Mouse (Mus musculus): Measurements from ENCODE around the gene Edem1. TPM values are rescaled to one million over a fixed set of nuclear protein-coding genes. Genes with fewer than 3 reads are reported as not detected.

The Edem1 gene
- polyA plus RNA-seq (2012; rRNA removed) = 21.8 and 31.8 TPM in 2 replicates

DNA sequence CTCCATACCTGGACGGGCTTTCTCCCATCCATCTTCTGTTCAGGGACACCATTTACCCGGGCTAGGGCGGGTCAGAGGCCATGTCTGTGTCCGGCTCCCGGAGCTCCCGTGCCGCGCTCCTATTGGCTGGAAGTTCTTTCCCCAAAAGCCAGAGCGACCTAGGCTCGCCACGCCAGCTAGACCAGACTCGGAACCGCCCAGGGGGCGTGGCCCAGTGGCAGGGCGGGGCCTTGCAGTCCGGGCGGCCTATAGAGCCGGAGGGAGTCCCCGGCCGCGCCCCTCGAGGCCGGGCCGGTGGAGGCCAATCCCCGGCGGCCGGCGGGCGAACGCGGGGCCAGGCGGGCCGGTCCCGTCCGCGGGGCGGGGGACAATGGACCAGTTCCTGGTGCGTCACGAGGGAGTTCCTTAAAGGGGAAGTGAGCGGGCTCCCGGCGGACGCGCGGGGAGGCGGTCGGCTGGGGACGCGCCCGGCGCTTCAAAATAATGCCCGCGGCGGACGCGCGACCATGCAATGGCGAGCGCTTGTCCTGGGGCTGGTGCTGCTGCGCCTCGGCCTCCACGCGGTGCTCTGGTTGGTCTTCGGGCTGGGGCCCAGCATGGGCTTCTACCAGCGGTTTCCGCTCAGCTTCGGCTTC, at the start of gene Edem1:
Gene Edem1, plus strand, starts transcription at position 408 of the 635 bp plus-strand sequence.

DNA sequence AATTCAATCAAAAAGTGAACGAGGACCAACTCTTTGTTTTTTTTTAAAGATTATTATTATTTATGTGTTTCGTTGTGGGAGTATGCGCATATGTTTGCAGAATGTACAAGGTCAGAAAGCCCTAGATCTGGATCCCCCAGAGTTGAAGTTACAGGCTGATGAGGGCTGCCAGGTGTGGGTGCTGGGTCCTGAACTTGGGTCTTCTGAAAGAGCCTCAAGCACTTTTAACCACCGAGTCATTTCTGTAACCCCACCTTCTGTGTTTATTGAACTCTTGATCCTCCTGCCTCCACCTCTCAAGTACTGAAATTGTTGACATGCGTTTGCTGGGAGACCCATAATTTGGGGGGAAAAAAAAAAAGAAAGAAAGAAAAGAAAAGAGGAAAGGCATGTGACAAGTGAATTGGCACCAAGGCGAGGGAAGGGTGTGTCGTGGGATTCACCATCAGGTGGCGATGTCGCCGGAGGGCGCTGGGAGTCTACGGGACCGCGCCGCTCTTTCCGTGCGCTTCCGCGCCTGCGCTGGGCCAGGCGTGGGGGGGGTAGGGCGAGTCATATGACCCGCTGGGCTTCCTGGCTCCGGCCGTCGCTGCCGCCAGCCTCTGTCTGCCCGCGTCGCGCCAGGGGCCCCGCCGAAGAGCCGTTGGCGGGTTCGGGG, 45.8 kb upstream of the Edem1 start, which contains the start of gene Arl8b:
Gene Arl8b, plus strand, starts transcription at position 574 of the 658 bp plus-strand sequence.

Other genes with a start within 250 kb of the Edem1 start
- 9.8 and 12.9 TPM in 2 replicates for gene Bhlhe40, start 168.0 kb upstream of the Edem1 start, polyA plus RNA-seq (2012; rRNA removed)
- gene Arl8b, start 45.5 kb upstream of the Edem1 start, polyA plus RNA-seq (2012; rRNA removed) = 12.4 and 14.4 TPM in 2 replicates